Comparison of ENCODE assay signal across 17 mouse cellular contexts in genomic region chr16:14312914-14313313, GRCm38 (mm10). TPM values are rescaled to one million over a fixed set of nuclear protein-coding genes. Genes with fewer than 3 reads are reported as not detected.
"Had no signal": no experiment of that assay in that cellular context is flagged by ENCODE, and none has a peak within 500 bp of the region (broad histone marks: within the 10 kb centered on the region; RNA-seq: fewer than 3 reads in every experiment).

No protein-coding gene starts in this region.

- H3K27me3 ChIP-seq: neural tube, embryonic 13.5 days; neural tube, embryonic 15.5 days; stomach, embryonic 15.5 days had no signal

- H3K27ac ChIP-seq: neural tube, embryonic 13.5 days; neural tube, embryonic 15.5 days; stomach, embryonic 15.5 days; stomach, postnatal 0 days had no signal

- H3K4me2 ChIP-seq: neural tube, embryonic 13.5 days; neural tube, embryonic 15.5 days; stomach, embryonic 15.5 days had no signal

- H3K9me3 ChIP-seq: neural tube, embryonic 13.5 days; neural tube, embryonic 15.5 days; stomach, embryonic 15.5 days had no signal

- DNase-seq: retina, postnatal 1 day; right cerebral cortex, adult 18-20 months; right cerebral cortex, postnatal 14 days; right cerebral cortex, postnatal 25 days; right cerebral cortex, postnatal 4 days; spleen, adult 18-20 months; thymus, adult 18-20 months; thymus, adult 2 months; thymus, postnatal 14 days; thymus, postnatal 25 days; thymus, postnatal 36 days; thymus, postnatal 4 days had no signal

- H3K4me3 ChIP-seq: neural tube, embryonic 13.5 days; neural tube, embryonic 15.5 days; stomach, embryonic 15.5 days had no signal

- H3K9ac ChIP-seq: neural tube, embryonic 13.5 days; neural tube, embryonic 15.5 days; stomach, embryonic 15.5 days had no signal

RNA-seq across cellular contexts. Expression of gene Myh11, which starts 21.7 kb away (rescaled TPM):
- total RNA-seq: neutrophil, adult 5-6 weeks had no signal
